Mouse (Mus musculus): ENCODE results near the gene Ngdn. TPM values are rescaled to one million over a fixed set of nuclear protein-coding genes. Genes with fewer than 3 reads are reported as not detected.

The Ngdn gene
- polyA plus RNA-seq, 1 experiment = 15.5 TPM

DNA sequence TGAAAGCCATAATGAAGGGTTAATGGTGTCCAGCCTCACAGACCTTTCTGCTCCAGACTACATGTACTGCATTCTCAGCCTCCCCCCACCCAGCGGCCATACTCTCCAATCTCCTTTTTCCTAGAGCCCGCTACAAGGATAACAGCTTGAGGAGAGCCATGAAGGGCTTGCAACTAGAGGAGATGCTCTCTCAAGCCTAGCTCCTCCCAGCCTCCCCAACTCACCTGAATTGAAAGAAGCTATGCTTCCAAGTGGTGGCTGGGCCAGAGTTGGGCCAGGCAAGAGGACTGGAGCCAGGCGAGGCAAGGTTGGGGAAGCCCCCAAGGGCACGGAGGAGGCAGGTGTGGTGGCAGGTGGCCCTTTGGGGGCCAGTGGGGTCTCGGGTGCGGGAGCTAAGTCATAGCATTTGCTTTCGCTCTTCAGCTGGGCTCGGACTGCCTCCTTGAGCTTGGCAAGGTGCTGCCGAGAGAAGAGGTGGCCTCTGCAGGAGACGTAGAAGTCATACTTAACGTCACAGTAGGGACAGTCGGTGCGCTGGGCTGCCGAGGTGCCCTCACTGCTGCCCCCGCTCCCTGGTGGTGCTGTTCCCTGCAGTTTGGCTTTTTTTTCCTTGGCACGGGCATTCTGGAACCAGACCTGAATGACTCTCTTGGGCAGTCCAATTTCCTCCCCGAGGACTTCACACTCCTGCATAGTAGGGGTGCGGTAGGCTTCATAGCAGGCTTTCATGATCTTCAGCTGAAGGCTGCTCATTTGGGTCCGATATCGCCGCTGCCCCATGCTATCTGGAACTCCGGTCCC is 48.5 kb downstream of the Ngdn start:
- Histone ChIP-seq H3K27ac (ENCODE audit: insufficient read depth, low read depth, low read length) (no peak overlapping the region), H3K4me1 (ENCODE audit: control insufficient read depth, insufficient read depth, low read length) (no peaks in the 10 kb centered on the region; the same call in 1 of the 2 replicates), H3K27me3 (replicated peaks; ENCODE audit: control insufficient read depth, insufficient read depth, low read length) (no peaks in the 10 kb centered on the region), H3K36me3 (ENCODE audit: control insufficient read depth, insufficient read depth, low read length) (no peaks in the 10 kb centered on the region), H3K4me3 (ENCODE audit: insufficient read depth, low read depth, low read length) (no peak overlapping the region)
- TF ChIP-seq POLR2A (IDR thresholded peaks at IDR 0.05; ENCODE audit: low read depth, low read length) = no peak
- TF ChIP-seq CTCF (conservative IDR thresholded peaks at IDR 0.05; ENCODE audit: insufficient read depth, insufficient read length, low read depth, low read length) = no peak
- no peak for DNase-seq
- 90% methylated on average over 22 of the region's 22 CpGs for WGBS

DNA sequence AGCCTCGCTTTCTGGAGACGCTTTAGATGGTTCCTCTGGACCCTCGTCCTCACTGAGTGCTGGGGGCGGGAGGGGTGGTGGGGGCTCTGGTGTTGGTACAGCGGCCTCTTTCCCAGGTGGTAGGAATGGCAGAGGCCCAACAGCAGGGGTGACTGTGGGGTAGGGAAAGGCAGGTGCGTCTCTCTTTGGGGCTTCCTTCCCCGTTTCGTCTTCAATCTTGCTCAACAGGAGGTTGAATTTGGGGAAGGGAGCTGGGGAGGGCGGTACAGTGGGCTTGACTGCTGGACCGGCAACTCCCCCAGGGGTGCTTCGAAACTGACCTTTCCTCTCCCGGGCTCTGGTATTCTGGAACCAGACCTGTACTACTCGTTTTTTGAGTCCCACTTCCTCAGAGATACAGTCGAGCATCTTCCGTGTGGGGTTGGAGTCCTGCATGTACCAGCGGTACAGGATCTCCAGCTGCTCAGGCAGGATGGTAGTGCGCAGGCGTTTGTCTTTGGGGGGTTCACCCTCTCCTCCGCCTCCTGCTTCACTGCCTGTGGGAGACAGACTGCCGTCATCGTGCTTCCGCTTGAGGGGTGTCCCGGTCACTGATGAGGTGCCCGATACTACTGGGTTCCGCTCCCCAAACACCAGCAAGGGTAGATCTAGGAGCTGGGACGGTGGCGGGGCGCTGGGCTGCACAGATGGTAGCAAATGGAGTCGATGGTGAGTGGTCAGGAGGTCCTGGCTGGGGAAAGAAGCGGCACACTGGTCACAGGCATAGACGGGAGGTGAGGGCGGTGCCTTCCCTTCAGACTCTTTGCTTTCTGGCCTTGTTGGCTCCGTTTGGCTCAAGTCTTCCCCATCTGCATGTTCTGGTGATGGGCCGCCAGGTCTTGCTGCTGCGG is 49.5 kb downstream of the Ngdn start:
- 87% methylated on average over 35 of the region's 35 CpGs for WGBS
- Histone ChIP-seq H3K4me1 (ENCODE audit: control insufficient read depth, insufficient read depth, low read length) (no peaks in the 10 kb centered on the region; the same call in 1 of the 2 replicates), H3K27me3 (replicated peaks; ENCODE audit: control insufficient read depth, insufficient read depth, low read length) (no peaks in the 10 kb centered on the region), H3K4me3 (ENCODE audit: insufficient read depth, low read depth, low read length) (no peak overlapping the region), H3K27ac (ENCODE audit: insufficient read depth, low read depth, low read length) (no peak overlapping the region), H3K36me3 (ENCODE audit: control insufficient read depth, insufficient read depth, low read length) (no peaks in the 10 kb centered on the region)
- no peak for TF ChIP-seq CTCF (conservative IDR thresholded peaks at IDR 0.05; ENCODE audit: insufficient read depth, insufficient read length, low read depth, low read length)
- no peak for TF ChIP-seq POLR2A (IDR thresholded peaks at IDR 0.05; ENCODE audit: low read depth, low read length)
- DNase-seq = no peak

DNA sequence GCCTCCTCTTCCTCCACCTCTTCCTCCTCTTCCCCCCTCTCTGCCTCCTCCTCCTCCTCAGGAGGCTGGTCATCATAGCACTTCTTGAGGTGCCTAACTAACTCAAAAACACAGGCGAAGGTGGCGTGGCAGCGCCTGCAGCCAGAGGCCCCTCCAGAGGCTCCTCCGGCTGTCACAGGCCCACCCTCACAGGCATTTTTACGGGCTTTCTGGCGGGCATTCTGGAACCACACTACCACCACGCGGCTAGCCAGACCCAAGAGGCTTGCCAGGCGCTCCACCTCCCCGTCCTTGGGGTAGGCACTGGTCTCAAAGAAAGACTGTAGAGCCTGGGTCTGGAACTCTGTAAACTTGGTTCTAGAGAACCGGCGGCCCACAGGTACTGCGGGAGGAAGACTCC is 50.1 kb downstream of the Ngdn start:
- WGBS = 91% methylated on average over 13 of the region's 13 CpGs
- DNase-seq = no peak
- H3K27me3 ChIP-seq (replicated peaks; ENCODE audit: control insufficient read depth, insufficient read depth, low read length) = no peaks in the 10 kb centered on the region
- H3K4me3 ChIP-seq (ENCODE audit: insufficient read depth, low read depth, low read length) = no peak overlapping the region
- TF ChIP-seq POLR2A (IDR thresholded peaks at IDR 0.05; ENCODE audit: low read depth, low read length) (no peak), CTCF (conservative IDR thresholded peaks at IDR 0.05; ENCODE audit: insufficient read depth, insufficient read length, low read depth, low read length) (no peak)
- H3K36me3 ChIP-seq (ENCODE audit: control insufficient read depth, insufficient read depth, low read length) = no peaks in the 10 kb centered on the region
- H3K27ac ChIP-seq (ENCODE audit: insufficient read depth, low read depth, low read length) = no peak overlapping the region
- H3K4me1 ChIP-seq (ENCODE audit: control insufficient read depth, insufficient read depth, low read length) = no peaks in the 10 kb centered on the region

DNA sequence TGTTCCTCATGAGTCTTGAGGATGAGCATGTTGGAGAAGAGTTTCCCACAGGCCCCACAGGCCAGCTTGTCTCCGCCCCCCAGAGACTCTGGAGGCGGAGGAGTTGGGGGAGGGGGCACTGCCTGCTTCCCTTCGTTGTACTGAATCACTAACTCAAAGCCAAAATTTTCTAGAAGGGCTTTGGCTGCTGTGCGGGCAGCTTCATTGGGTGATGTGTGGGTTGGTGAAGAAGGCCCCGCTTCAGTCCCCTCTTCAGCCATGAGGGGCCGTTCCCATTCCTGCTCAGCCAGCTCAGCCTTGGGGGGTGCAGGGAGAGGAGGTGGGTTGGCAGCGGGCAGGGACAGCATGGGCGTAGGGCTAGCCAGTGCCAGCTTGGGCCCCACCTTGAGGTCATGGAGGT is 50.8 kb downstream of the Ngdn start:
- Histone ChIP-seq H3K27ac (ENCODE audit: insufficient read depth, low read depth, low read length) (no peak overlapping the region), H3K27me3 (replicated peaks; ENCODE audit: control insufficient read depth, insufficient read depth, low read length) (no peaks in the 10 kb centered on the region), H3K4me1 (ENCODE audit: control insufficient read depth, insufficient read depth, low read length) (no peaks in the 10 kb centered on the region), H3K36me3 (ENCODE audit: control insufficient read depth, insufficient read depth, low read length) (no peaks in the 10 kb centered on the region), H3K4me3 (ENCODE audit: insufficient read depth, low read depth, low read length) (no peak overlapping the region)
- WGBS = 92% methylated on average over 8 of the region's 8 CpGs
- TF ChIP-seq CTCF (conservative IDR thresholded peaks at IDR 0.05; ENCODE audit: insufficient read depth, insufficient read length, low read depth, low read length) (no peak), POLR2A (IDR thresholded peaks at IDR 0.05; ENCODE audit: low read depth, low read length) (no peak)
- no peak for DNase-seq

DNA sequence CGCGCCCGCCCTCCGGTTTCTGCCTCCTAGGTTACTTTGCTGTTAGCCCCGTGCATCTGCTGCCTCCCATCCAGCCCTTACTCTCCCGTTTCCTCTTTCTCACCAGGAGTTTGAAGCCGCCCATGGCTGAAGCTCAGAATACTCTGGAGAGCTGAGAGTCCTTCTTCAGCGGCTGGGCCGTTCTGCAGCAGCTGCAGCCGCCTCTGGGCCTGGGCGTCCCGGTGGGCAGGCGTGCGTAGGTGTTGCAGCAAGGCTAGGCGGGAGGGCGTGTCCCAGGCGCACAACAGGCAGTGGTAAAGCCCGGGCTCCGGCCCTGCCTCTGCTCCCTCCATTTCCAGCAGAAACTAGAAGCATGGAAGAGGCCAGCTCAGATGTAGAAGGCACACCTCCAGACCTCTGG is 56.5 kb downstream of the Ngdn start:
- 50% methylated on average over 19 of the region's 19 CpGs for WGBS
- H3K4me3 ChIP-seq (ENCODE audit: insufficient read depth, low read depth, low read length) = no peak overlapping the region
- no peaks in the 10 kb centered on the region for H3K36me3 ChIP-seq (ENCODE audit: control insufficient read depth, insufficient read depth, low read length)
- H3K27me3 ChIP-seq (replicated peaks; ENCODE audit: control insufficient read depth, insufficient read depth, low read length) = no peaks in the 10 kb centered on the region
- no peak for DNase-seq
- TF ChIP-seq CTCF (conservative IDR thresholded peaks at IDR 0.05; ENCODE audit: insufficient read depth, insufficient read length, low read depth, low read length) = no peak
- no peak for TF ChIP-seq POLR2A (IDR thresholded peaks at IDR 0.05; ENCODE audit: low read depth, low read length)
- no peak overlapping the region for H3K27ac ChIP-seq (ENCODE audit: insufficient read depth, low read depth, low read length)
- H3K4me1 ChIP-seq (ENCODE audit: control insufficient read depth, insufficient read depth, low read length) = no peaks in the 10 kb centered on the region

Other genes with a start within 250 kb of the Ngdn start
- gene Slc7a8, start 233.5 kb upstream of the Ngdn start, polyA plus RNA-seq (2012; rRNA removed) = 333 and 352 TPM in 2 replicates
- gene Rnf212b, start 201.3 kb upstream of the Ngdn start, polyA plus RNA-seq (2012; rRNA removed) = 7.4 and 7.6 TPM in 2 replicates
- gene Homez, start 144.5 kb upstream of the Ngdn start, polyA plus RNA-seq (2012; rRNA removed) = 9.2 and 9.6 TPM in 2 replicates
- 21.0 and 23.5 TPM in 2 replicates for gene Ppp1r3e, start 137.9 kb upstream of the Ngdn start, polyA plus RNA-seq (2012; rRNA removed)
- 47.1 and 59.0 TPM in 2 replicates for gene Bcl2l2, start 132.1 kb upstream of the Ngdn start, polyA plus RNA-seq (2012; rRNA removed)
- not detected in 2 replicates for gene Gm20521, start 132.0 kb upstream of the Ngdn start, polyA plus RNA-seq (2012; rRNA removed)
- 111 and 114 TPM in 2 replicates for gene Pabpn1, start 123.0 kb upstream of the Ngdn start, polyA plus RNA-seq (2012; rRNA removed)
- gene Slc22a17, start 102.3 kb upstream of the Ngdn start, polyA plus RNA-seq (2012; rRNA removed) = 63.9 and 85.8 TPM in 2 replicates
- 1.8 and 2.8 TPM in 2 replicates for gene Efs, start 89.3 kb upstream of the Ngdn start, polyA plus RNA-seq (2012; rRNA removed)
- not detected in 2 replicates for gene Il25, start 82.8 kb upstream of the Ngdn start, polyA plus RNA-seq (2012; rRNA removed)
- 0.59 and 0.79 TPM in 2 replicates for gene Cmtm5, start 79.2 kb upstream of the Ngdn start, polyA plus RNA-seq (2012; rRNA removed)
- 0.75 and 1.5 TPM in 2 replicates for gene Myh6, start 48.5 kb upstream of the Ngdn start, polyA plus RNA-seq (2012; rRNA removed)
- gene Gm17428, start 38.5 kb upstream of the Ngdn start, polyA plus RNA-seq (2012; rRNA removed) = not detected in 2 replicates
- gene Myh7, start 20.8 kb upstream of the Ngdn start, polyA plus RNA-seq (2012; rRNA removed) = 0.05 and 5.2 TPM in 2 replicates
- gene Zfhx2, start 76.9 kb downstream of the Ngdn start, polyA plus RNA-seq (2012; rRNA removed) = 2.1 TPM in 2 replicates
- 12.1 and 13.8 TPM in 2 replicates for gene Thtpa, start 79.3 kb downstream of the Ngdn start, polyA plus RNA-seq (2012; rRNA removed)
- gene Ap1g2, start 91.1 kb downstream of the Ngdn start, polyA plus RNA-seq (2012; rRNA removed) = 28.2 and 29.6 TPM in 2 replicates
- 0.19 and 0.25 TPM in 2 replicates for gene Jph4, start 101.5 kb downstream of the Ngdn start, polyA plus RNA-seq (2012; rRNA removed)
- gene Dhrs2, start 206.6 kb downstream of the Ngdn start, polyA plus RNA-seq (2012; rRNA removed) = not detected in 2 replicates

Measured in kidney, adult 2 months (tissue).